Mouse (Mus musculus) lung, embryonic 14.5 days (tissue): ENCODE data around the gene Bad. TPM values are rescaled to one million over a fixed set of nuclear protein-coding genes. Genes with fewer than 3 reads are reported as not detected.
"Not testable (repeated sequence)": the region's sequence is repeated elsewhere in the genome, so short reads cannot be mapped to it uniquely, and the experiment has no call there.

ENCODE experiments used
- ATAC-seq: fragments of 200-750 bp; cut with Nextera tagmentation; 2 replicates; pipeline ENCODE4 v1.8.0; 2017; ENCODE audit warnings: mild to moderate bottlenecking, moderate TSS enrichment, moderate library complexity; ENCODE audit not compliant: insufficient read depth
- DNase-seq: peaks from one replicate; pipeline ENCODE4 v3.0.0-alpha.2; 2015
- H3K27ac ChIP-seq: fragments of 300-500 bp; sonication (generic); 2 replicates; pipeline ENCODE4 v1.5.1; 2014; ENCODE audit warnings: low read depth, mild to moderate bottlenecking, moderate library complexity
- H3K27me3 ChIP-seq: fragments of 300-500 bp; sonication (generic); 2 replicates; pipeline ENCODE4 v1.6.1; 2014; ENCODE audit warnings: low read length, control low read depth; ENCODE audit not compliant: insufficient read depth
- H3K36me3 ChIP-seq: fragments of 300-500 bp; sonication (generic); 2 replicates; pipeline ENCODE4 v1.6.1; 2014; ENCODE audit warnings: control low read depth; ENCODE audit not compliant: insufficient read depth
- H3K4me1 ChIP-seq: fragments of 300-500 bp; sonication (generic); 2 replicates; pipeline ENCODE4 v1.6.1; 2014; ENCODE audit warnings: antibody characterized with exemption, control low read depth; ENCODE audit not compliant: insufficient read depth
- H3K4me2 ChIP-seq: fragments of 300-500 bp; sonication (generic); 2 replicates; pipeline ENCODE4 v1.6.1; 2014; ENCODE audit warnings: mild to moderate bottlenecking
- H3K4me3 ChIP-seq: fragments of 300-500 bp; sonication (generic); 2 replicates; pipeline ENCODE4 v1.5.1; 2014; ENCODE audit warnings: low read depth, low read length
- H3K9ac ChIP-seq: fragments of 300-500 bp; sonication (generic); 2 replicates; pipeline ENCODE4 v1.6.1; 2014
- H3K9me3 ChIP-seq: fragments of 300-500 bp; sonication (generic); 2 replicates; pipeline ENCODE4 v1.6.1; 2016; ENCODE audit warnings: low read depth, low read length, control low read depth
- CTCF ChIP-seq: IDR thresholded peaks from 2 replicates; pipeline ENCODE4 v1.5.1; 2016; ENCODE audit warnings: antibody characterized with exemption, low read depth
- WGBS: fragments of 180-500 bp; shearing (Covaris S2); extraction: QIAGEN DNeasy Blood & Tissue Kit; methylation state at CpG from one replicate; pipeline ENCODE4 v1.1.7; 2014; 5-methylcytosine and 5-hydroxymethylcytosine counted together
- polyA plus RNA-seq: library from polyadenylated mRNA; unstranded; fragments of >200 nt; fragmentation: Nextera tagmentation; extraction: Ambion mirVana; gene quantifications from 2 replicates; pipeline ENCODE4 v1.2.1, GENCODE M21; 2014

Gene Bad
- polyA plus RNA-seq, 1 experiment from 2014 or later: 61.0 TPM

DNA sequence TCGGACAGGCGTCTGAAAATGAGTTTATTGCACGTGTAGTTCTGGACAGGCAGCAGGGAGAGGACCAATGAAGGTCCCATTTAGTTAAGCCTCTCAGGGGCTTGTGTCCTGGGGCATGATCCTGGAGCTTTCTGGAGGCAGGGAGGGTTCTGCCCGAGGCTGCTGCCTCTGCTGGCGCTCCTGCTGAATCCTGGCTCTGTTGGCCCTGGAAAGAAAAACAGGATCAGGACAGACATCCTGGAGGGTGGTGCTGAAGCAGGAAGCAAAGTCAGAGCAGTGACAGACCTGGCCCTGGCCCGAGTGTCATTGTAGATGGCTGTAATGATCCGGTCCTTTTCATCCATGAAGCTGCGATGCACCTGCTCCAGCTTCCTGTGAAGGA is 46.2 kb downstream of the Bad start:
- H3K27ac ChIP-seq: peak overlapping the region; percentile 83
- 6% methylated on average over 8 of the region's 8 CpGs for WGBS
- ATAC-seq: no peak

DNA sequence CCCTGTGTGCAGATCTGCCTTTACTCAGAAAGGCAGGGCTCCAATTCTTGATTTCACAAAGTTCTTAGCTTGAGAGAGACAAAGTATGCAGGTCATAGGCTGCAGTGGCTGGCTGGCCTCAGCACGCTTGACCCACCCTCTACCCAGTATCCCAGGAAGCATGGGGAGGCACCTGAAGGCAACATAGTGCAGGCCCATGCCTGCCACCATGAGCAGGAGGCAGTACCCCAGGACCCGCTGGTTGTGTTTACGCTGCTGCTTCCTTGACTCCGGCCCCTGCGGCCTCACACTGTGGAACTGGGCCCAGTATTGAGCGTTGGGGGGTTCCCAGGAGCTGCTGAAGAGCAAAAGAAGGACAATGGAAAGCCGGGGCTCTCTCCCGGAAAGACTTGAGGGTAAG is 47.6 kb downstream of the Bad start:
- Histone ChIP-seq H3K9me3 (no peaks in the 10 kb centered on the region), H3K27me3 (0 out of 2 replicates have a peak, but pooled peaks cover 2% of the 10 kb centered on the region), H3K27ac (no peak overlapping the region), H3K36me3 (peaks cover 14% of the 10 kb centered on the region), H3K4me1 (peaks cover 5% of the 10 kb centered on the region), H3K4me2 (no peak overlapping the region), H3K9ac (no peak overlapping the region), H3K4me3 (no peak overlapping the region)
- no peak for ATAC-seq
- no peak for DNase-seq
- TF ChIP-seq CTCF: no peak
- 79% methylated on average over 8 of the region's 8 CpGs for WGBS

More for the DNA sequence above, 46.2 kb downstream of the Bad start:
- Histone ChIP-seq H3K4me1 (peaks cover 2% of the 10 kb centered on the region), H3K4me2 (peak overlapping the region; percentile 82), H3K27me3 (0 out of 2 replicates have a peak, but pooled peaks cover 2% of the 10 kb centered on the region), H3K9ac (peak overlapping the region; percentile 83), H3K4me3 (peak overlapping the region; percentile 85), H3K36me3 (peaks cover 24% of the 10 kb centered on the region), H3K9me3 (no peaks in the 10 kb centered on the region)
- no peak for TF ChIP-seq CTCF
- no peak for DNase-seq

DNA sequence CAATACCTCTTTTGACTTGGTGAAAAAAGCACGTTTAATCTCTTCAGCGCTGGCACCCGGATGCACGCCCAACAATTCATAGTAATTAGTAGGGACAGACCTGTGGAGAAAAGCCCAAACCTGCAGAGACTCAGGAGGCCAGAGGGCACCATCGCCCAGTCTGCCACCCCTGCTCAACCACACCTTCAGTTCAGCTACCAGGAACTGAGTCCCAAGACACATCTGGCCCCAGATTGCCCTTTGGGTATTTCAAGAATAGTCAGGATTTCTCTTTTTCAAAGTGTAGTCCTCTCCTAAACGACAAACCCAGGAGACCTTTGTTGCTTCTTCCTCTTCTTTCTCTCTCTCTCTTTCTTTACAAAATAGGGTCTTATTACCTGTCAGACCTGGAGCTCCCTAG is 49.1 kb downstream of the Bad start:
- no peak for TF ChIP-seq CTCF
- Histone ChIP-seq H3K4me1 (peaks cover 12% of the 10 kb centered on the region), H3K27ac (no peak overlapping the region), H3K9ac (no peak overlapping the region; the same call in 1 of the 2 replicates), H3K4me2 (no peak overlapping the region), H3K4me3 (no peak overlapping the region), H3K27me3 (0 out of 2 replicates have a peak, but pooled peaks cover 2% of the 10 kb centered on the region), H3K36me3 (0 out of 2 replicates have a peak, but pooled peaks cover 2% of the 10 kb centered on the region), H3K9me3 (no peaks in the 10 kb centered on the region)
- 87% methylated on average over 6 of the region's 6 CpGs for WGBS
- no peak for ATAC-seq
- DNase-seq: no peak

DNA sequence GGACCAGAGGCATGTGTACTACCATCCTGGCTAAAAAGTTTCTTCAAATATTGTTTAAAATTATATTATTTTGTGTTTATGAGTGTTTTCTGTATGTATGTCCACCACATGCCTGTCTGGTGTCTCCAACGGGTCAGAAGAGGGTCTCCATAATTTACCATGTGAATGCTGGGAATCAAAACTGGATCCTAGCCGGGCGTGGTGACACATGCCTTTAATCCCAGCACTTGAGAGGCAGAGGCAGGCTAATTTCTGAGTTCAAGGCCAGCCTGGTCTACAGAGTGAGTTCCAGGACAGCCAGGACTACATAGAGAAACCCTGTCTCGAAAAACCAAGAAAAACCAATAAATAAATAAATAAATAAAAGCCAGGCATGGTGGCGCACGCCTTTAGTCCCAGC is 49.5 kb downstream of the Bad start:
- 90% methylated on average over 6 of the region's 6 CpGs for WGBS
- not testable (repeated sequence) for H3K4me3 ChIP-seq, H3K27me3 ChIP-seq, DNase-seq, H3K4me2 ChIP-seq, H3K36me3 ChIP-seq, H3K27ac ChIP-seq, ATAC-seq, H3K9me3 ChIP-seq, H3K9ac ChIP-seq
- H3K4me1 ChIP-seq: peaks cover 12% of the 10 kb centered on the region

DNA sequence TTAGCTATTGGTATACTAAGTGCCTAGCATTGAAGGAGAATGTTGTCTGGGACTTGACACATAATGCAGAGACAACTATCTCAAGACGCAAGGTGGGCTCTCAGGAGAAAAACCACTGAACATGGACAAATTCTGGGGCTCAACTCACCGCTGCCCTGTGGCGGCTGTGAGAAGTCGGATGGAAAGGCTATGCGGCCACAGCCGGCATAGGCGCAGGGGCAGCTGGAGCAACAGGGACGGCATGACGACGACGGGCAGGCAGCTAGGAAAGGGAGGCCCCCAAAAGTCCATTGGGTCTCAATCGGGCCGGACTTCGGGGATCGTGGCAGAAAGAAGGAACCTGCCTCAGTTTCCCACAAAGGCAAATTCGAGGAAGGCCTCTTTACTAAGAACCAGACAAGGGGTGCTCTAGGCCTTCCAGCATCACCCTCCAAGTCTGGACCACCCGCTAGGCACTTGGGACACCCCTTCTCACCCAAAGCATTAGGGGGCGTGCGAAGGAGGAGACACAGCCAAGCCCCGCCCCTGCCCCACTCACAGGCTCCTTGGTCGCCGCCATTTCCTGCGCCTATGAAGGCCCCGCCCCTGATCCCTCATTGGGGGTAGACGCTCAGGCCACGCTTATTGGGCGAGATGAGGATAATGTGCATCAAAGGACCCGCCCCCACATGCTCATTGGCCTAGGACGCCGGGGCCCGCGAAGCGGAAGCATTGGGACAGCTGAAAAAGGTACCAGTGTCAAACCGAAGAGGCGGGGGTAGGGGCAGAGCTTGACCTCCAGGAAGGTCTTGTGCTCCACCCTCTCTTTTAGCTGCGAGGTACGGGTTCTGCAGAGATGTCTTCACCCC is 50.6 kb downstream of the Bad start, which contains the start of gene Dnajc4:
TSS of gene Dnajc4 (minus strand) at position 562 of the 848 bp plus-strand sequence.
- H3K4me2 ChIP-seq: peak within 1 kb of the TSS; percentile 91
- H3K9me3 ChIP-seq: no peaks in the 10 kb centered on the region
- peak within 1 kb of the TSS; percentile 58 for H3K4me3 ChIP-seq
- H3K36me3 ChIP-seq: no peaks in the 10 kb centered on the region
- WGBS: 1% methylated on average over 37 of the region's 37 CpGs
- peak within 1 kb of the TSS; percentile 66 for H3K9ac ChIP-seq
- peak within 1 kb of the TSS; percentile 69; the same call in 1 of the 2 replicates for H3K27ac ChIP-seq
- peak; percentile 33 for TF ChIP-seq CTCF
- DNase-seq (peak; percentile 99), ATAC-seq (peak; percentile 92)
- 0 out of 2 replicates have a peak, but pooled peaks cover 2% of the 10 kb centered on the region for H3K27me3 ChIP-seq
- H3K4me1 ChIP-seq: peaks cover 18% of the 10 kb centered on the region

DNA sequence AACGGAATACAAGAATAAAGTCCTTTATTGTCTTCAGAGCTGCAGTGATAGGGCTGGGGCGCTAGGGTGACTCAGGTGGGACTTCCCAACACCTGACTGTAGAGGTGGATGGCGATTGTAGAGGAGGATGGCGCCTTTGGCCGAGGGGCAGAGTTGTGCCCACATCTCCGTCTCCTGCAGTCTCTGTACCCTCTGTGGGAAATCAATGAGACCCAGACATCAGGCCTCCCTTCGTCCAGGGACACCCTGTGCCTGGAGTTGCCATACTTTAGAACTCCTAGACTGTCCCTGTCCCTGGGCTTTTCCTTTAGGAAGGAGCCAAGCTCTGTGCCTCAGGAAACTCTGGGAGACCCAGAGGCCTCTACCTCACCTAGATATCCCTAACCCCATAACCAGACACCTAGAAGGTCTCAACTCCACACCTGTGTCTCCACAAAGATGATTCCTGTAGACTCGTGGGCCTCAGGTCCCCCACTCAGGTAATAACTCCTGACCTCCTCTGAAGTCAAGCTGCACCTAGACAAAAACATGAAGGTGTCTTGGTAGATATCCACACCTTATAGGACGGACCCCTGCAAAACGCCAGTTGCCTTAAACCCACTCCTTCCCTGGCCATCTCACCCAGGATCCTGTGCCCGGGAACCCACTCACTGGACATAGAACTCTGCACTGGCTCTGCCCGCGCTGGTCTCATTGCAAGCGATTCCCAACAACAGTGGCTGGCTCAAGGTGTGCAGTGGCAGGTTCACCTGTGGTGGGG is 51.5 kb downstream of the Bad start:
- H3K9me3 ChIP-seq: no peaks in the 10 kb centered on the region
- peak; percentile 15; the same call in 1 of the 2 replicates for TF ChIP-seq CTCF
- DNase-seq (no peak), ATAC-seq (no peak)
- H3K4me3 ChIP-seq: peak overlapping the region; percentile 58
- H3K9ac ChIP-seq: peak overlapping the region; percentile 54
- WGBS: 58% methylated on average over 14 of the region's 14 CpGs
- peaks cover 18% of the 10 kb centered on the region for H3K4me1 ChIP-seq
- H3K4me2 ChIP-seq: peak overlapping the region; percentile 91
- 0 out of 2 replicates have a peak, but pooled peaks cover 2% of the 10 kb centered on the region for H3K27me3 ChIP-seq
- no peaks in the 10 kb centered on the region for H3K36me3 ChIP-seq
- H3K27ac ChIP-seq: peak overlapping the region; percentile 69; the same call in 1 of the 2 replicates

DNA sequence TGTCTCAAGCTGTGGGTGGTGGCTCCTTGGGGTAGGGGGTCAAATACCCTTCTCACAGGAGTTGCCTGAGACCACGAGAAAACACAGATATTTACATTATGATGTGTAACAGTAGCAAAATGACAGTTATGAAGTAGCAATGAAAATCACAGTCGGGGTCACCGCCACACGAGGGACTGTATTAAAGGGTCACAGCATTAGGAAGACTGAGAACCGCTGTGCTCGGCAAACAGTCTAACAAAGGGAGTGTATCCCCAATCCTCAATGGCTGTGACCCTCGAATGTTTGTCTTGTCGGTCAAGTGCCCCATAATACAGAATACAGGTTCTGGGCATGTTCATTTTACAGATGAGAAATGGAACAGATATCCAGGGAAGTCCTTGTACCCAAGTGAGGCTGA is 52.3 kb downstream of the Bad start:
- Histone ChIP-seq H3K4me3 (no peak overlapping the region), H3K4me1 (peaks cover 18% of the 10 kb centered on the region), H3K27ac (no peak overlapping the region), H3K9me3 (no peaks in the 10 kb centered on the region), H3K4me2 (no peak overlapping the region), H3K27me3 (0 out of 2 replicates have a peak, but pooled peaks cover 2% of the 10 kb centered on the region), H3K36me3 (peaks cover 6% of the 10 kb centered on the region), H3K9ac (no peak overlapping the region)
- WGBS: 65% methylated on average over 8 of the region's 8 CpGs
- no peak for ATAC-seq
- TF ChIP-seq CTCF: no peak
- DNase-seq: no peak
